Mouse (Mus musculus) bone marrow, adult 2 months (tissue): ENCODE data around the gene Cx3cr1. TPM values are rescaled to one million over a fixed set of nuclear protein-coding genes. Genes with fewer than 3 reads are reported as not detected.

Experiments used
- H3K27ac ChIP-seq: fragments of 200-500 bp; 2 replicates; pipeline ENCODE4 v1.5.1; 2012; ENCODE audit warnings: low read depth, mild to moderate bottlenecking, control low read depth, inconsistent platforms, low read length; ENCODE audit not compliant: control insufficient read depth, poor library complexity, insufficient read depth
- H3K4me1 ChIP-seq: fragments of 200-500 bp; 2 replicates; pipeline ENCODE4 v1.6.1; 2011; ENCODE audit warnings: low read length; ENCODE audit not compliant: control insufficient read depth, insufficient read depth
- H3K4me3 ChIP-seq: fragments of 200-500 bp; replicated peaks from 2 replicates; pipeline ENCODE3; 2011; ENCODE audit warnings: mild to moderate bottlenecking, low read depth, low read length, control low read depth; ENCODE audit not compliant: control insufficient read depth
- CTCF ChIP-seq: fragments of 200-500 bp; IDR thresholded peaks from 2 replicates; pipeline ENCODE4 v1.5.1; 2011; ENCODE audit warnings: low read length, control low read depth; ENCODE audit not compliant: control insufficient read depth, insufficient read depth
- POLR2A ChIP-seq: fragments of 200-500 bp; IDR thresholded peaks from 2 replicates; pipeline ENCODE4 v1.6.1; 2011; ENCODE audit warnings: low read depth, mild to moderate bottlenecking, control low read depth, low read length, borderline replicate concordance; ENCODE audit not compliant: control insufficient read depth
- WGBS: fragments of 180-500 bp; shearing (Covaris S2); methylation state at CpG from one replicate; pipeline ENCODE4 v1.1.7; 2018; 5-methylcytosine and 5-hydroxymethylcytosine counted together
- polyA plus RNA-seq: library from polyadenylated mRNA; stranded (reverse); fragments of >200 nt; gene quantifications from 2 replicates; pipeline ENCODE4 v1.2.4, GENCODE M21; 2011; ENCODE audit warnings: low replicate concordance; ENCODE audit not compliant: missing spikeins, insufficient read depth, insufficient read length

Gene Cx3cr1
- polyA plus RNA-seq, 1 experiment: 2.7 TPM

- Histone ChIP-seq H3K27ac (no peak overlapping the region), H3K4me3 (no peak overlapping the region), H3K4me1 (no peaks in the 10 kb centered on the region; the same call in 1 of the 2 replicates)
- TF ChIP-seq POLR2A: no peak
- TF ChIP-seq CTCF: peak; percentile 34; the same call in 1 of the 2 replicates
- WGBS: 76% methylated on average over 8 of the region's 8 CpGs
Observed at GRCm38 (mm10) chr9:120080546-120081108, 10.9 kb upstream of the Cx3cr1 start.

GRCm38 (mm10) chr9:120079901-120080300 lies 10.2 kb upstream of the Cx3cr1 start:
- Histone ChIP-seq H3K27ac (no peak overlapping the region), H3K4me1 (no peaks in the 10 kb centered on the region; the same call in 1 of the 2 replicates), H3K4me3 (no peak overlapping the region)
- WGBS: 30% methylated on average over 7 of the region's 7 CpGs
- no peak for TF ChIP-seq POLR2A
- no peak for TF ChIP-seq CTCF

GRCm38 (mm10) chr9:120078241-120078640 lies 8.6 kb upstream of the Cx3cr1 start:
- no peaks in the 10 kb centered on the region; the same call in 1 of the 2 replicates for H3K4me1 ChIP-seq
- 69% methylated on average over 3 of the region's 3 CpGs for WGBS
- no peak overlapping the region for H3K4me3 ChIP-seq
- no peak for TF ChIP-seq CTCF
- no peak for TF ChIP-seq POLR2A
- H3K27ac ChIP-seq: no peak overlapping the region

- Histone ChIP-seq H3K4me3 (no peak overlapping the region), H3K27ac (no peak overlapping the region), H3K4me1 (peaks cover 4% of the 10 kb centered on the region)
- TF ChIP-seq POLR2A: no peak
- 73% methylated on average over 7 of the region's 7 CpGs for WGBS
Observed at GRCm38 (mm10) chr9:120074516-120074915, 4.8 kb upstream of the Cx3cr1 start.

- no peak for TF ChIP-seq POLR2A
- TF ChIP-seq CTCF: peak; percentile 93
- H3K27ac ChIP-seq: no peak overlapping the region
- WGBS: 11% methylated on average over 3 of the region's 3 CpGs
Observed at GRCm38 (mm10) chr9:120073169-120073568, 3.5 kb upstream of the Cx3cr1 start.

GRCm38 (mm10) chr9:120071251-120071650 lies 1.6 kb upstream of the Cx3cr1 start:
- TF ChIP-seq POLR2A (no peak), CTCF (no peak)
- Histone ChIP-seq H3K27ac (no peak overlapping the region), H3K4me1 (peaks cover 6% of the 10 kb centered on the region), H3K4me3 (no peak overlapping the region)
- WGBS: 54% methylated on average over 2 of the region's 2 CpGs

More at GRCm38 (mm10) chr9:120073169-120073568, 3.5 kb upstream of the Cx3cr1 start:
- H3K4me1 ChIP-seq: peaks cover 6% of the 10 kb centered on the region
- no peak overlapping the region for H3K4me3 ChIP-seq

- 7% methylated on average over 10 of the region's 10 CpGs for WGBS
- peaks cover 6% of the 10 kb centered on the region for H3K4me1 ChIP-seq
- H3K4me3 ChIP-seq: peak overlapping the region; percentile 39
- H3K27ac ChIP-seq: peak overlapping the region; percentile 69
- TF ChIP-seq CTCF (no peak), POLR2A (no peak)
Observed at GRCm38 (mm10) chr9:120068047-120068446, 1.6 kb downstream of the Cx3cr1 start.

- TF ChIP-seq POLR2A (no peak), CTCF (no peak)
- Histone ChIP-seq H3K4me1 (peaks cover 6% of the 10 kb centered on the region), H3K4me3 (no peak overlapping the region), H3K27ac (no peak overlapping the region)
- 49% methylated on average over 2 of the region's 2 CpGs for WGBS
Observed at GRCm38 (mm10) chr9:120067609-120068008, 2.1 kb downstream of the Cx3cr1 start.

- TF ChIP-seq CTCF (no peak), POLR2A (no peak)
- Histone ChIP-seq H3K4me3 (no peak overlapping the region), H3K4me1 (peaks cover 2% of the 10 kb centered on the region), H3K27ac (no peak overlapping the region)
- WGBS: 36% methylated on average over 4 of the region's 4 CpGs
Observed at GRCm38 (mm10) chr9:120064317-120064716, 5.4 kb downstream of the Cx3cr1 start.
